Mouse (Mus musculus) stomach, embryonic 16.5 days (tissue): ENCODE measurements around the gene Igfals. TPM values are rescaled to one million over a fixed set of nuclear protein-coding genes. Genes with fewer than 3 reads are reported as not detected.

Experiments
- ATAC-seq: fragments of 200-750 bp; cut with Nextera tagmentation; 2 replicates; pipeline ENCODE4 v1.8.0; 2017; ENCODE audit warnings: moderate number of reproducible peaks, moderate TSS enrichment; ENCODE audit not compliant: insufficient read depth, low FRiP score
- H3K27ac ChIP-seq: fragments of 300-500 bp; sonication (generic); 2 replicates; pipeline ENCODE4 v1.5.1; 2014; ENCODE audit warnings: low read length
- H3K27me3 ChIP-seq: fragments of 300-500 bp; sonication (generic); 2 replicates; pipeline ENCODE4 v1.6.1; 2014; ENCODE audit warnings: low read length, control low read depth, mixed read lengths; ENCODE audit not compliant: control insufficient read depth, insufficient read depth
- H3K36me3 ChIP-seq: fragments of 300-500 bp; sonication (generic); 2 replicates; pipeline ENCODE4 v1.6.1; 2014; ENCODE audit warnings: low read length; ENCODE audit not compliant: control insufficient read depth, insufficient read depth
- H3K4me1 ChIP-seq: fragments of 300-500 bp; sonication (generic); 2 replicates; pipeline ENCODE4 v1.6.1; 2014; ENCODE audit warnings: low read length, control low read depth, mixed read lengths; ENCODE audit not compliant: control insufficient read depth, insufficient read depth
- H3K4me2 ChIP-seq: fragments of 300-500 bp; sonication (generic); 2 replicates; pipeline ENCODE4 v1.6.1; 2014; ENCODE audit warnings: low read depth, low read length, mixed read lengths
- H3K4me3 ChIP-seq: fragments of 300-500 bp; sonication (generic); replicated peaks from 2 replicates; pipeline ENCODE4 v1.5.1; 2014; ENCODE audit warnings: mild to moderate bottlenecking, low read length
- H3K9ac ChIP-seq: fragments of 300-500 bp; sonication (generic); 2 replicates; pipeline ENCODE4 v1.6.1; 2014; ENCODE audit warnings: low read length
- H3K9me3 ChIP-seq: fragments of 300-500 bp; sonication (generic); replicated peaks from 2 replicates; pipeline ENCODE4 v1.6.1; 2016; ENCODE audit warnings: low read length, control low read depth; ENCODE audit not compliant: control insufficient read depth
- WGBS: fragments of 180-500 bp; shearing (Covaris S2); extraction: QIAGEN DNeasy Blood & Tissue Kit; methylation state at CpG from one replicate; pipeline ENCODE4 v1.1.7; 2014; 5-methylcytosine and 5-hydroxymethylcytosine counted together
- polyA plus RNA-seq: library from polyadenylated mRNA; unstranded; fragments of >200 nt; fragmentation: Nextera tagmentation; extraction: Ambion mirVana; gene quantifications from 2 replicates; pipeline ENCODE4 v1.2.1, GENCODE M21; 2015

Gene Igfals
- 3.7 and 4.2 TPM in 2 replicates for polyA plus RNA-seq

DNA sequence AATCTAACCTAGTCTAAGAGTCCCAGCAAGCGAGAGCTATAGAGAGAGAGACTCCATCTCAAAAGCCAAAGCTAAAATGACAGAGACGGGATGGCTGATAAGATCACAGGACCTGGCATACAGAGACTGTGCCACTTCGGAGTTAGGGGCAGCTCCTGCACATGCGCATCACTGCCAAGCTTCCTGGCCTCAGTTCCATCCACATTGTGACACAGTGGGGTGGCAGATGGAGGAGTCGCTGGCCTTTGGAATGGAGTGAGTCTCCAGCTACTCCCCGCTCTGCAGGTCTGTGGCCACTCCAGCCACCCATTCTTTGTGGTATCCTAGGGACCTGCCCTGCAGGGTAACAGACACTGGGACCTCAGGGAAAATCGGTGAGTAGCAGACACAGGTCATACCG lies at the start of gene Igfals:
TSS of gene Igfals (plus strand) at position 222 of the 400 bp plus-strand sequence.
- no peak within 1 kb of the TSS for H3K4me2 ChIP-seq
- no peaks in the 10 kb centered on the region for H3K4me1 ChIP-seq
- no peak within 1 kb of the TSS for H3K9ac ChIP-seq
- no peak within 1 kb of the TSS for H3K27ac ChIP-seq
- H3K27me3 ChIP-seq = no peaks in the 10 kb centered on the region
- peaks cover 7% of the 10 kb centered on the region; the same call in 1 of the 2 replicates for H3K36me3 ChIP-seq
- no peak for ATAC-seq
- 87% methylated on average over 8 of the region's 8 CpGs for WGBS
- no peak within 1 kb of the TSS for H3K4me3 ChIP-seq
- H3K9me3 ChIP-seq = no peaks in the 10 kb centered on the region

DNA sequence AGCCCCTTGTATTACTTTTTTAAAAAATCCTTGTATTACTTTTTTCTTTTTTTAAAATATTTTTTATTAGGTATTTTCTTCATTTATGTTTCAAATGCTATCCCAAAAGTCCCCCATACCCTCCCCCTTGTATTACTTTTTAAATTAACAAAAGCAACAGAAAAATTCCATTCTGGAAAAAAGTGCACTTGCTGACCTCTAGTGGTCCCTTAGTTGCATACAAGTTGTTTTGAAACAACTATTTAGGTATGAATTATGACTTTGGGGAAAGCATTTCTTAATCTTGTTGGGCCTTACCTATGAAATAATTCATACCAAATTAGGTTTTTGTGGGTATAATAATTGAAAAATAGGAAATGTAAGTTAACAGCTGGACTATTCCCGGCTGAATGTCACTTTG lies 48.3 kb upstream of the Igfals start:
- 24% methylated on average over 1 of the region's 1 CpGs for WGBS
- no peaks in the 10 kb centered on the region for H3K9me3 ChIP-seq
- H3K36me3 ChIP-seq = no peaks in the 10 kb centered on the region
- H3K9ac ChIP-seq = no peak overlapping the region
- H3K27me3 ChIP-seq = no peaks in the 10 kb centered on the region
- no peak for ATAC-seq
- H3K4me2 ChIP-seq = no peak overlapping the region
- no peaks in the 10 kb centered on the region for H3K4me1 ChIP-seq
- no peak overlapping the region for H3K4me3 ChIP-seq
- no peak overlapping the region for H3K27ac ChIP-seq

DNA sequence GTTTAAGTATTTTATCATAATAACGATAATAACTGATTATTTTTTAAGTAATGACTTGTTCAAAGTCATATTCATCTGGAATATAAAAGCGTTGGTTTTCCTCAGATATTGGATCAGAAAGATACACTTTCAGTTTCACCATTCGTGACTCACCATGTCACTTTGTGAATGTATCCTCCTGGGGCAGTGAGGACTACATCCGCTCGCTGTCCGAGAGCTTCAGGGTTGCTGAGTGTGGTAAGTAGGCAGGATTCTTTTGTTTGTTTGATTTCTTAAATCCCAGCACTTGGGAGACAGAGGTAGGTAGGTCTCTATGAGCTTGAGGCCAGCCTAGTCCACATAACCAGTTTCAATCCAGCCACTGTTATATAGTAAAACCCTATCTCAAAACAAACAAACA lies 47.6 kb upstream of the Igfals start:
- Histone ChIP-seq H3K27me3 (no peaks in the 10 kb centered on the region), H3K27ac (no peak overlapping the region), H3K9ac (no peak overlapping the region), H3K4me3 (no peak overlapping the region), H3K4me2 (no peak overlapping the region), H3K36me3 (no peaks in the 10 kb centered on the region), H3K9me3 (no peaks in the 10 kb centered on the region), H3K4me1 (no peaks in the 10 kb centered on the region)
- ATAC-seq = no peak
- WGBS = 36% methylated on average over 6 of the region's 6 CpGs

DNA sequence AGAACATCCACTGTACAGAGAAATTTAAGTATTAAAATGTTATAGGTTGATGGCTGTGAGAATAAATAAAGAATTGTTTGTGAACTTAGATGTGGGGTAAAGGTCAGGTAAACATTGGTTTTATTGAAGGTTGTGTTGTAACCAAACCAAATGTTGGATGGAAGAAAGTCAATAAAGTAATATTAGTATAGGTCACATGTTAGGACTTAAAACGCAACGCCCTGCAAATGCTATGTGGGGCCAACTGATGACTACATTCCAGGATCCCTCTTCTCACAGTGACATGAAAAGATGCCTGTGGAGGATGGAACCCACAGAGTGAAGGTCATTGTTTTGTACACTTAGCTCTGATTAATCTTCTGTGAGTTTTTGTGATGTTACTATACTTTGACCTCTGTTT lies 46.3 kb upstream of the Igfals start:
- no peak overlapping the region for H3K27ac ChIP-seq
- H3K4me1 ChIP-seq = no peaks in the 10 kb centered on the region
- H3K9ac ChIP-seq = no peak overlapping the region
- ATAC-seq = no peak
- no peak overlapping the region for H3K4me3 ChIP-seq
- 33% methylated on average over 2 of the region's 2 CpGs for WGBS
- no peaks in the 10 kb centered on the region for H3K36me3 ChIP-seq
- no peaks in the 10 kb centered on the region for H3K27me3 ChIP-seq
- H3K4me2 ChIP-seq = no peak overlapping the region
- H3K9me3 ChIP-seq = no peaks in the 10 kb centered on the region

DNA sequence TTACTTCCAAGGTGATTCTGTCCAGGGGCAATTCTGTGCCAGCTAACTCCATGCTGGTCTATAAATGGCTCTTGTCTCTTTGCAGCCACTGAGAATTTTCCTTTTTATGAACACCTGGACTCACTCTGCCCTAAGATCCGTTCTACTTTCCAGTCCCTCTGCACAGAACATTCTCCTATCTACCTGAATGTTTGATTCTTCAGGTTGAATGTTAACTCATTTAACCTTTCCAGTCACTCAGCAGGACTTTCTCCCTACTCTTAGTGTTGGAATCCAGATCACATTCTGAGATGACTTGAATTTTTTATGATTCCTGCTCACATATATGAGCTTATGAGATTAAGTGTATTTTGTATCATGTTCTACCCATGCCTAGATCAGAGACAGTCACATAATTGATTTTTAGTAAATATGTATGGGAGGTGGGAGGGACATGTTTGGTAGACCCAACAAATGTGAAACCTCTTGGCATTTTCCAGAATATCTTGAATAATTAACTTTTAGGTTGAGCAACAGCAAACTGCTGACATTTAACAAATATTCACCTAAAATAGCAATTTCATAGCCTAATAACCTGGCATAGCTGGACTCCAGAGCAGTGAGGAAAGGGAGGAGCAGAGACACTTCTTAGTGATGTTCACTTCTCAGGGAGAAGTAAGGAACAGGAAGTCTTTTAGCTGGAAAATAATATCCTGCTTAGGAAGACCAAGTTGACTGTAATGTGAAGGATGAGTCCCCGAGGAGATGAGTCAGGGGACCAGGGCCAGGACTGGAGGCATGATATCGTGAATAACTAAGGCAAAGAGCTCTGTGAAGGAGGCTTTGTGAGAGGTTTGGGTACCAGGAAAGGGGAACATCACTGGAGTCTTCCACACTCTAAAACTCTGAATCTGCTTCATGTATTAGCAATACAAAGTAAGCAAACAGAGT lies 44.2 kb upstream of the Igfals start:
- 42% methylated on average over 3 of the region's 3 CpGs for WGBS
- no peaks in the 10 kb centered on the region for H3K27me3 ChIP-seq
- H3K27ac ChIP-seq = no peak overlapping the region
- no peaks in the 10 kb centered on the region for H3K4me1 ChIP-seq
- no peak for ATAC-seq
- no peaks in the 10 kb centered on the region for H3K36me3 ChIP-seq
- H3K9ac ChIP-seq = no peak overlapping the region
- no peaks in the 10 kb centered on the region for H3K9me3 ChIP-seq
- no peak overlapping the region for H3K4me2 ChIP-seq
- H3K4me3 ChIP-seq = no peak overlapping the region

DNA sequence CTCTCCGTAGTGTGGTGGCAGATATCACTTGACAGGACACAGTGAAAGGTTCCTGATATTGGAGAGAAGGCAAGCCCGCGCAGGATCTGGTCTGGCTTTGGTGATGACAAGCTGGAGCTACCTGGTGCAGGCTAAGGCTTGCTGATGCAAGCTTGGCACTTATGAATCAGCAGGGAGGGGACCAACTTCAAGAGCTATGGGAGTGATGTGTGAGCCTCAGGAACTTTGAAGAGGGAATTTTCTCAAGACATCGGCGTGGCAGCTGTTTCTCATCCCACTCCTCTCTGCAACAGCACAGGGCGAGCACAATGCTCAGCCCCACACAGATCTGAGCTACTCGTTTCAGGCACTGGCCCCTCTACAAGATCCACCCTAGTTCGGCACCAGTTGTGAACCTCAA lies 26.0 kb upstream of the Igfals start, which contains the start of gene Hagh:
TSS of gene Hagh (plus strand) at position 302 of the 400 bp plus-strand sequence.
- no peaks in the 10 kb centered on the region for H3K4me1 ChIP-seq
- H3K27ac ChIP-seq = peak within 1 kb of the TSS; percentile 80
- ATAC-seq = no peak
- H3K9me3 ChIP-seq = no peaks in the 10 kb centered on the region
- no peaks in the 10 kb centered on the region for H3K27me3 ChIP-seq
- peak within 1 kb of the TSS; percentile 9; the same call in 1 of the 2 replicates for H3K4me3 ChIP-seq
- no peak within 1 kb of the TSS; the same call in 1 of the 2 replicates for H3K4me2 ChIP-seq
- WGBS = 57% methylated on average over 8 of the region's 8 CpGs
- no peaks in the 10 kb centered on the region for H3K36me3 ChIP-seq
- no peak within 1 kb of the TSS for H3K9ac ChIP-seq

DNA sequence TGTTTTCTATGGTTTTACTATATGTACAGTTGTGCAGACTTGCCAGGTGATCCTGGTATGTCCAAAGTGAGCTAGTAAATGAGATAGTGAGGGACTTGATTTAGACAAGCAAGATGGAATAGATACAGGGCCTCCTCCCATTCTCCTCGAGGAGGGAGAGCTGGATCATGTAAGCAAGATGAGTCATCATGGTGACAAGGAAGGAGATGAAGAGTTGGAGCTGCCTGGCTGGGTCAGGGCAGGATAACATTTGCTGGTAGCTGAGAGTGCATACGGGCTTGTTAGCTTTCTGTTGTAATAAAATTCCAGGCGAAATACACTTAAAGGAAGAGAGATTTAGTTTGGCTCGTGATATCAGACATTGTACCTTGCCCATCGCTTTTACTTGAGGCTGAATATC lies 25.5 kb upstream of the Igfals start:
- H3K9me3 ChIP-seq = no peaks in the 10 kb centered on the region
- H3K27ac ChIP-seq = peak overlapping the region; percentile 80
- WGBS = 49% methylated on average over 5 of the region's 5 CpGs
- ATAC-seq = no peak
- no peaks in the 10 kb centered on the region for H3K27me3 ChIP-seq
- no peaks in the 10 kb centered on the region for H3K36me3 ChIP-seq
- H3K4me3 ChIP-seq = peak overlapping the region; percentile 9; the same call in 1 of the 2 replicates
- no peak overlapping the region for H3K9ac ChIP-seq
- H3K4me1 ChIP-seq = no peaks in the 10 kb centered on the region
- no peak overlapping the region; the same call in 1 of the 2 replicates for H3K4me2 ChIP-seq

DNA sequence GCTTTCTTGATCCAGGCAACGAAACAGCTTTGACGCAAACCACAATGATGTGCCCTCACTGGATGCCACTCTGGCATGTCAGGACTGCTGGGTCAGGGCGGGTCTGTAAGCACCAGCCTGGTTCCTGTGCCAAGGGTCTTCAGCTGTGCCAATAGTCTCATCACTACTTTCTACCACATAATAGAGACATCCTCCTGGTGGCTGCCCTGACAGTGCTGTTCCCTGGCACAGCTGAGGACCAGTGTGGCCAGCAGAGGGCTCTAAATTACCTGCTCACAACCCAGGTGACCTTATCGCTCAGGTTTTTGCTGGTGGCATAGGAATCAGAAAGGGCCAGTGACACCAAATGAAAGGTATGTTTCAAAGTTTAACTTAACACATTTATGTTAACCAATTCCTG lies 24.7 kb upstream of the Igfals start:
- Histone ChIP-seq H3K27ac (peak overlapping the region; percentile 69; the same call in 1 of the 2 replicates), H3K4me2 (no peak overlapping the region), H3K9me3 (no peaks in the 10 kb centered on the region), H3K4me1 (no peaks in the 10 kb centered on the region), H3K27me3 (no peaks in the 10 kb centered on the region), H3K9ac (no peak overlapping the region), H3K36me3 (no peaks in the 10 kb centered on the region), H3K4me3 (no peak overlapping the region)
- ATAC-seq = no peak; the same call in 1 of the 2 replicates
- 49% methylated on average over 4 of the region's 4 CpGs for WGBS

DNA sequence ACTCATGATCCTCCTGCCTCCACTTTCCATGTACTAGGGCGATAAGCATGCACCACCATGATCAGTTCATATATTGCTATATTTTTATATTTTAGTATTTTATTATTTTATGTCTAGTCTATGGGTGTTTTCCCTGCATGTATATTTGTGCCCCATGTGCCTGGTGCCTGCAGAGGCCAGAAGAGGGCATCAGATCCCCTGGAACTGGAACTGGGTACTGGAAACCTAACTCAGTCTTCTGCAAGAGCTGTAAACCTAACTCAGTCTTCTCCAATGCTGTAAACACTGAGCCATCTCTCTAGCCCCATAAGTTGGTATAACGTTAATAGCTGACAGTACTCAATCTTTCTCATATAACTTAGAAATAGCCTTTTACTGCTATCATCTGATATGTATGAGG lies 23.2 kb upstream of the Igfals start:
- H3K4me3 ChIP-seq = no peak overlapping the region
- H3K4me2 ChIP-seq = no peak overlapping the region
- no peak overlapping the region for H3K27ac ChIP-seq
- no peak for ATAC-seq
- H3K9me3 ChIP-seq = no peaks in the 10 kb centered on the region
- no peak overlapping the region for H3K9ac ChIP-seq
- no peaks in the 10 kb centered on the region for H3K36me3 ChIP-seq
- no peaks in the 10 kb centered on the region for H3K27me3 ChIP-seq
- WGBS = 47% methylated on average over 2 of the region's 2 CpGs
- H3K4me1 ChIP-seq = no peaks in the 10 kb centered on the region
